Mouse (Mus musculus) embryonic fibroblast, embryonic 13.5 days (primary cell): ENCODE measurements around the gene Ccnb1. TPM values are rescaled to one million over a fixed set of nuclear protein-coding genes. Genes with fewer than 3 reads are reported as not detected.
"Not testable (repeated sequence)": the region's sequence is repeated elsewhere in the genome, so short reads cannot be mapped to it uniquely, and the experiment has no call there.

Source experiments
- H3K27ac ChIP-seq: 2 replicates; pipeline ENCODE4 v1.5.1; 2012; ENCODE audit warnings: low read length, control low read depth, inconsistent platforms; ENCODE audit not compliant: insufficient read depth
- H3K4me1 ChIP-seq: 2 replicates; pipeline ENCODE4 v1.6.1; 2011; ENCODE audit warnings: low read length; ENCODE audit not compliant: control insufficient read depth, insufficient read depth
- H3K4me3 ChIP-seq: 2 replicates; pipeline ENCODE4 v1.5.1; 2011; ENCODE audit warnings: mild to moderate bottlenecking, control low read depth, low read length; ENCODE audit not compliant: insufficient read depth
- CTCF ChIP-seq: IDR thresholded peaks from 2 replicates; pipeline ENCODE4 v1.5.1; 2011; ENCODE audit warnings: mild to moderate bottlenecking, control low read depth, low read length, moderate library complexity, borderline replicate concordance; ENCODE audit not compliant: insufficient read depth
- POLR2A ChIP-seq: IDR thresholded peaks from 2 replicates; pipeline ENCODE4 v1.6.1; 2011; ENCODE audit warnings: low read depth, mild to moderate bottlenecking, control low read depth, low read length, moderate library complexity
- polyA plus RNA-seq: library from polyadenylated mRNA; stranded (reverse); fragments of >200 nt; gene quantifications from 2 replicates; pipeline ENCODE4 v1.2.4, GENCODE M21; 2011; ENCODE audit warnings: low read depth; ENCODE audit not compliant: missing spikeins, insufficient read length

Ccnb1 gene
- polyA plus RNA-seq, 1 experiment: 103 TPM

DNA sequence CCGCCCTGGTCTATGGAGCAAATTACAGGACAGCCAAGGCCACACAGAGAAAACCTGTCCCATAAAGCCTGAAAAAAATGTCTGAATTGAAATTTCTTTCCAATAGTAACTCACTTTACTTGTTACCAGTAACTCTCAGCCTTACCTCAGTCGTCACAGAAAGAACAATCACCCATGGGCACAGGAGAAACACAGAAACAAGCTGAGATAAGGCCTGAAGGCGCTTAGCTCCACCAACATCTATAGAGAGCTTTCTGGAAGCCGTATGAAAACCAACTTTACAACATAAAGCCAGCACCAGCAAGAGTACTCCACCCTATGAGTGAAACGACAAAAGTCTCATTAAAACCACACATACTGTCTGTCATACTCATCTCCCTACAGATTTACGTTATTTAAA is 28.1 kb upstream of the Ccnb1 start:
- no peaks in the 10 kb centered on the region; the same call in 1 of the 2 replicates for H3K4me1 ChIP-seq
- no peak overlapping the region for H3K27ac ChIP-seq
- TF ChIP-seq CTCF: no peak
- no peak for TF ChIP-seq POLR2A
- no peak overlapping the region for H3K4me3 ChIP-seq

DNA sequence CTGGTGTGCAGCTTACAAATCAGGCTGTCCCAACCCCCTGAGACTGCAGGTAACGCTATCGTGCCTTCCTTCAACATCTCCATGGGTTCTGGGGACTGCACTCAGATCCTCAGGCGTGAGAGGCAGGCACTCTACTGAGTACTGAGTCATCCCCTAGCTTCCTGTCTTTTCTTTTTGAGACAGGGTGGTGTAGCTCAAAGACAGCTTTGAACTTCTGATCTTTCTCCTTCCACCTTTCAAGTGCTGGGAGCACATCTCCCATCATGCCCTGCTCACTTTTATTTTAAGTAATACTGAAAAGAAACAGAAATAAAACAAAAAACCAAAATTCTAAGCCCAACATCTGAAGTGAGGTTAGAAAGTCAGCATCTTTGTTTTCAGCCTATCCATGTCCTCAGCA is 19.4 kb upstream of the Ccnb1 start:
- H3K4me1 ChIP-seq: no peaks in the 10 kb centered on the region
- TF ChIP-seq POLR2A (no peak), CTCF (no peak)
- H3K4me3 ChIP-seq: no peak overlapping the region
- no peak overlapping the region for H3K27ac ChIP-seq

DNA sequence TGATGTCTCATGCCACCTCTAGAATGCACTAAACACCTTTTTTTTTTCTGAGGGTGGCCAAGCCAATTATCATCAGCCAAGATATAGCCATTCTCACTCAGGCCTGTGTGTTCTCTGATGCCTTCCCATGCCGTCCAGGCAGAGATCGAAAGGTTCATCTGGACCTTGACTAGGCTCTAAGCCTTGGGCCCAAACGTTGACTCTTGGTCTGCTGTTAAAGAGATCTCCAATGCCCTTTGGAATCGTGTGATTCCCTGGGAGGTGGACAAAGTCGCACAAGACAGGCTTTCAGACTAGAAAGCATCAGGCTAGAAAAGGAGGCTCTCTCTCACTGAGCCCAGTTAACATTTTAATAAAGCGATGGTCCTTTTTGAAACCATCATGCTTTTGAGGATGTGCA is 10.8 kb upstream of the Ccnb1 start:
- no peak overlapping the region for H3K27ac ChIP-seq
- no peaks in the 10 kb centered on the region for H3K4me1 ChIP-seq
- TF ChIP-seq POLR2A (no peak), CTCF (no peak)
- no peak overlapping the region for H3K4me3 ChIP-seq

DNA sequence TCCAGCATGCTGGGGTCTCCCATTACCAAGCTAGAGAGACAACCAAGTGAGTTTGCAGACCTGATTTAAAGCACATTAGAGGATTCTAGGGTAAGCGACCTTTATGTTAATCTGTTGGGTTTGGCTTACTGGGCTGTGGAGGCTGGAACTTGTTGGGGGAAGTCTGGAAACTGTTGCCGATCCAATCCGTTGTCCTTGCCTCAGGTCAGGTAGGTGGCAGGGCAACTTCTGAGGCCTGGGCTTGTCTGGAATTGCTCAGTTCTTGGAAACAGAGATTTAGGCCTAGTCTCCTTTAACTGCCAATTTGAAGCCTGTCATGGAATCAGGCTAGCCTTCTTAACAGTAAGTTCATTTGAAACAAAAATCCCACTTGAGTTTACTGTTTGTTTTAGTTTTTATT is 2.7 kb upstream of the Ccnb1 start:
- TF ChIP-seq CTCF (no peak), POLR2A (no peak)
- Histone ChIP-seq H3K27ac (no peak overlapping the region), H3K4me1 (0 out of 2 replicates have a peak, but pooled peaks cover 3% of the 10 kb centered on the region), H3K4me3 (no peak overlapping the region)

DNA sequence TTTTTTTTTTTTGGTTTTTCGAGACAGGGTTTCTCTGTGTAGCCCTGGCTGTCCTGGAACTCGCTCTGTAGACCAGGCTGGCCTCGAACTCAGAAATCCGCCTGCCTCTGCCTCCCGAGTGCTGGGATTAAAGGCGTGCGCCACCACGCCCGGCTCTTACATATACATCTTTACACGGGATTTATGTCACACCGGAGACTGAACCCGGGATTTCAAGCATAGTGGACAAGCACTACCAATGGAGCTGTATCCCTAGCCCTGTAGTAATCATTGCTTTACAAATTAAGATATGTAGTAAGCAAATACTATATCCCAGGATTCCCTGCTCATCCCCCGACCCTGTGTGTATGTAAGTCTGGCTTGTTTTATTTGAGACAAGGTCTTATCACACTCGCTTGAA is 1.7 kb upstream of the Ccnb1 start:
- H3K4me3 ChIP-seq, H3K4me1 ChIP-seq, H3K27ac ChIP-seq: not testable (repeated sequence)

DNA sequence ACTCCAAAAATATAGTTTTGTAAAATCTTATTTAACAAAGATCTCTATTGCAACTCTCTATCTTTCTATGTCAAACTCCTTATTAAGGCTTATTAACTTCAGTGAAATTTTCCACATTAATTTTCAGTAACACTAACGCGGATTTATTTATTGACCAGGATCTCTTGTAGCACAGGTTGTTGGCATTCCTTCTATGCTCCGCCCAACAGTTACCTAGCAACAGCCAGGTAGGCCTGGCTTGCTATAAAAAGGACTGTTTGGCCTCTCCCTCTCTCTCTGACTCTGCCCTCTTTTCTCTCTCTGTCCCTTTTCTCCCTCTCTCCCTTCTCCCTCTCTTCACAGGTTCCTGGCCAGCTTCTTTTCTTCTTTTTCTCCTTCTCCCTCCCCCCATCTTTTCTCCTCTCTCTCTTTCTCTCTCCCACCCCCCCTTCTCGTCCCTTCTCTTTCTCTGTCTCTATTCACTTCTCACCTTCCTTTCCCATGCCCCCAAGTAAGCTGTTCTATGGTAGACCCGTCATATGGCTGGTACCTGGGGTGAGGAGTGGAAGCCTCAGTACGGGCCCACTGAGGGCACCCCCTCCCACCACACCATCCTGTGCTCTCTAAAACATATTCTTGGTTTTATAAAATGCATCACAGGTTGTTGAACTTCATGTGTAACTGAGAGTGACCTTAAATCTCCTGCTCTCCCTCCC is 1.1 kb upstream of the Ccnb1 start:
- Histone ChIP-seq H3K4me1 (peaks cover 3% of the 10 kb centered on the region; the same call in 1 of the 2 replicates), H3K27ac (no peak overlapping the region)

DNA sequence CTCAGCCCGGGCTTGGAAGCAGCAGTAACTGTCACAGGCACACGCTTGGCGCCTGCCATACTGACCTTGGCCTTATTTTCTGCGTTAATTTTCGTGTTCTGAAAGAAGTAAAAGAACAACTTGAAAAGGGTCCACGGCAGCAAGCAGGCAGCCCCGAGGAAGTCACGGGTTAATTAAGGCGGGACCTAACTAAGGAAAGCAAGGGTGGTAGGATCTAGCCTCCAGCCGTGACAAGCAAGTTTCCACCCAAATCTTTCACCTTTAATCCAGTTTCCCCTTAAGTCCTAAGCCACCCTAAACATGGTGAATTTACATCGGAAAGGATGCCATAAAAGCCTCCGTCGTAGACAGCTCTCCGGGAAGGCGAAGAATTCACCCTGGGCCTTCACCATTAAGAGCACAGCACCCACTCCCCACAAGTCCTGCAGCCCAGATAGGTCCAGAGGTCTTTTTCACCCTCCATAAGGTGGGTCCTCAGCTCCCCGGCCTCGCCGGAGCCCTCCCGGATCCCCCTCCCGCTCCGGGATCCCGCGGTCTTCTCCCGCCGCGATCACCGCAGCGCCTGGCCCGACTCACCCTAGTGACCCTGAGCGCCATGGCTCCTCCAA is 460 bp downstream of the Ccnb1 start:
- TF ChIP-seq CTCF (no peak), POLR2A (no peak)
- peak overlapping the region; percentile 43 for H3K27ac ChIP-seq

More for the DNA sequence above, 1.1 kb upstream of the Ccnb1 start:
- TF ChIP-seq CTCF (no peak), POLR2A (no peak)
- H3K4me3 ChIP-seq: no peak overlapping the region

DNA sequence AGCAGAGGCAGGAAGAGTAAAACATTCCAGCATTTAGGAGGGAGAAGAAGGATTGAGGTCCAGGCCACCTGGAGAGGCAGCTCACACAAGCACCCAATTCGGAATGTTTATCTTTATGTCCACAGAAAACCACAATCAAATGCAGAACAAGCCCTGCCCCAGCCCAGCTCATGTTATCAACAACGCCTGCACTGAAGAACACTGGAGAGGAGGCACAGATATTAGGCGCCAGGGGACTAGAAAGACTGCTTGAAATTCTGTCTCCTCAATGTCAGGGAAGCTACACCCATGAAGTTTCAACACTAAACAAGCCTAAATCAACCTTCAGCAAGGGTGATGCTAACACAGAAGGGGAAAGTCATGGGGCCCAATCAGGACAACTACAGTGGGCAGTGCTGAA is 8.9 kb downstream of the Ccnb1 start:
- TF ChIP-seq CTCF: no peak
- no peak for TF ChIP-seq POLR2A
- H3K4me1 ChIP-seq: no peaks in the 10 kb centered on the region

More for the DNA sequence above, 460 bp downstream of the Ccnb1 start:
- Histone ChIP-seq H3K4me3 (peak overlapping the region; percentile 100), H3K4me1 (peaks cover 3% of the 10 kb centered on the region; the same call in 1 of the 2 replicates)

DNA sequence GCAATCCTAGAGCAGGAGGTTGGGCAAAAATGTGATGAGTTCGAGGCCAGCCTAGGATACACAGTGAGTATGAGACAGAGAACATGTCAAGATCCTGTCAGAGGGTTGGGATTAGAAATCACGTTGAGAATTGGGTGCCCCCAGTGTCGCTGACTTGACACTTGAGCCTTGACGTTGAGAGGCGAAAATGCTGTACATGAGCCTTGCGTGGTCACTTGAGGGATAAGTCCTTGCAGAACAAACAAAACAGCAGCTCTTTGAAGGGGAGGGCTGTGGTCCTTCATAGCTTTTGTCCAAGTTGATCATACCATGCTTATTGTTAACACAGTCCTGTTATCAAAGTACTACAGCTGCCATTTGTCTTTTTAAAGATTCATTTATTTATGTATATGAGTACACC is 9.7 kb downstream of the Ccnb1 start:
- no peak overlapping the region for H3K27ac ChIP-seq
- H3K4me3 ChIP-seq: no peak overlapping the region
- TF ChIP-seq POLR2A (no peak), CTCF (no peak)
- H3K4me1 ChIP-seq: no peaks in the 10 kb centered on the region

More for the DNA sequence above, 8.9 kb downstream of the Ccnb1 start:
- H3K27ac ChIP-seq: no peak overlapping the region
- H3K4me3 ChIP-seq: no peak overlapping the region

DNA sequence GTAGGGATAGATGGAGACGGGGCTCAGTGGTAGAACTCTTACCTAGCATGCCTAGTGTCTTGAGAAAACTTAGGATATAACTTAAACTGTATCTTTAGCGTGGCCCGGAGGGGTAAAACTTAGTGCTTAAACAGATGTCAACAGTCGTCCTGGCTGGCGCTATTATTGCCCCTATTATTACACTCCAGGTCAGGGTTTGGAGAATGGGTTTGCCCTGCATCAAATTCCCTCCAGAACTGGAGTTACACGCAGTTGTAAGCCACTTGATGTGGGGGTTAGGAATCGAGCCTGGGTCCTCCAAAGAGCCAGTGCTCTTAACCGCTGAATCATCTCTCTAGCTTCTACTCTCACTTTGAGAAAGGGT is 10.3 kb downstream of the Ccnb1 start:
- TF ChIP-seq CTCF: no peak
- no peak; the same call in 1 of the 2 replicates for TF ChIP-seq POLR2A
- H3K27ac ChIP-seq: no peak overlapping the region
- peak overlapping the region; percentile 79 for H3K4me3 ChIP-seq
- H3K4me1 ChIP-seq: no peaks in the 10 kb centered on the region
